ENCODE assay signal across 23 mouse cellular contexts in genomic region chr2:173990664-173991063, GRCm38 (mm10).
"Had no signal": no experiment of that assay in that cellular context is flagged by ENCODE, and none has a peak within 500 bp of the region (broad histone marks: within the 10 kb centered on the region; RNA-seq: fewer than 3 reads in every experiment).

No protein-coding gene starts in this region.

- H3K9me3 ChIP-seq: heart, embryonic 10.5 days; heart, embryonic 12.5 days; hindbrain, embryonic 10.5 days; hindbrain, embryonic 13.5 days; intestine, embryonic 15.5 days; limb, embryonic 10.5 days; limb, embryonic 12.5 days had no signal

- H3K27ac ChIP-seq: gastrocnemius, adult 2 months; heart, embryonic 10.5 days; intestine, embryonic 15.5 days; layer of hippocampus, adult 2 months; left cerebral cortex, adult 2 months; limb, embryonic 12.5 days had no signal

- H3K4me2 ChIP-seq: heart, embryonic 12.5 days; hindbrain, embryonic 13.5 days; intestine, embryonic 15.5 days; limb, embryonic 12.5 days had no signal

- ATAC-seq: forebrain, embryonic 16.5 days; inflammation-experienced regulatory T-cells, adult 6 months; intestine, embryonic 15.5 days; intestine, postnatal 0 days had no signal

- H3K27me3 ChIP-seq: heart, embryonic 12.5 days; hindbrain, embryonic 13.5 days; intestine, embryonic 15.5 days; limb, embryonic 12.5 days had no signal

- H3K4me3 ChIP-seq: gastrocnemius, adult 2 months; heart, embryonic 10.5 days; heart, embryonic 12.5 days; hindbrain, embryonic 10.5 days; hindbrain, embryonic 13.5 days; intestine, embryonic 15.5 days; layer of hippocampus, adult 2 months; left cerebral cortex, adult 2 months; limb, embryonic 10.5 days; limb, embryonic 12.5 days had no signal

- H3K9ac ChIP-seq: heart, embryonic 12.5 days; hindbrain, embryonic 13.5 days; intestine, embryonic 15.5 days; limb, embryonic 12.5 days had no signal

- DNase-seq: gastrocnemius, adult 2 months; gastrocnemius, postnatal 10 days; gastrocnemius, postnatal 25 days; heart, adult 18-20 months; heart, postnatal 10 days; heart, postnatal 4 days; kidney, adult 18-20 months; kidney, adult 9 months; kidney, postnatal 14 days; kidney, postnatal 36 days; liver had no signal

- H3K36me3 ChIP-seq: heart, embryonic 10.5 days; heart, embryonic 12.5 days; hindbrain, embryonic 10.5 days; hindbrain, embryonic 13.5 days; intestine, embryonic 15.5 days; limb, embryonic 10.5 days; limb, embryonic 12.5 days had no signal
